Mouse (Mus musculus): ENCODE results near the gene Med15. TPM values are rescaled to one million over a fixed set of nuclear protein-coding genes. Genes with fewer than 3 reads are reported as not detected.

The Med15 gene
- polyA plus RNA-seq, 1 experiment from 2014 or later: 42.0 TPM

GRCm38 (mm10) chr16:17759813-17760321, 27.2 kb upstream of the Med15 start:
- ATAC-seq (ENCODE audit: low FRiP score) (peak; percentile 74), DNase-seq (ENCODE audit: low spot score) (peak; percentile 44)
- peaks cover 17% of the 10 kb centered on the region for H3K4me1 ChIP-seq (replicated peaks; ENCODE audit: control insufficient read depth, insufficient read depth, low read length)
- no peaks in the 10 kb centered on the region for H3K9me3 ChIP-seq (ENCODE audit: control insufficient read depth, low read length)
- H3K9ac ChIP-seq: peak overlapping the region; percentile 85
- H3K36me3 ChIP-seq (replicated peaks; ENCODE audit: control insufficient read depth, insufficient read depth): peaks cover 10% of the 10 kb centered on the region
- peak overlapping the region; percentile 56 for H3K4me3 ChIP-seq (replicated peaks; ENCODE audit: low read length)
- peak overlapping the region; percentile 64 for H3K27ac ChIP-seq
- H3K27me3 ChIP-seq (ENCODE audit: control insufficient read depth, insufficient read depth, low read length): 0 out of 2 replicates have a peak, but pooled peaks cover 6% of the 10 kb centered on the region
- WGBS: 1% methylated on average over 54 of the region's 54 CpGs
- H3K4me2 ChIP-seq (replicated peaks): peak overlapping the region; percentile 75

- ATAC-seq (ENCODE audit: low FRiP score): peak; percentile 93
- peak within 1 kb of the TSS; percentile 56 for H3K4me3 ChIP-seq (replicated peaks; ENCODE audit: low read length)
- H3K4me1 ChIP-seq (replicated peaks; ENCODE audit: control insufficient read depth, insufficient read depth, low read length): peaks cover 14% of the 10 kb centered on the region
- no peaks in the 10 kb centered on the region for H3K9me3 ChIP-seq (ENCODE audit: control insufficient read depth, low read length)
- peak; percentile 94 for DNase-seq (ENCODE audit: low spot score)
- H3K4me2 ChIP-seq (replicated peaks): peak within 1 kb of the TSS; percentile 75
- H3K9ac ChIP-seq: peak within 1 kb of the TSS; percentile 85
- peak within 1 kb of the TSS; percentile 64 for H3K27ac ChIP-seq
- WGBS: 2% methylated on average over 22 of the region's 28 CpGs
- H3K27me3 ChIP-seq (ENCODE audit: control insufficient read depth, insufficient read depth, low read length): 0 out of 2 replicates have a peak, but pooled peaks cover 6% of the 10 kb centered on the region
- H3K36me3 ChIP-seq (replicated peaks; ENCODE audit: control insufficient read depth, insufficient read depth): peaks cover 5% of the 10 kb centered on the region; the same call in 1 of the 2 replicates
These were observed 26.7 kb upstream of the Med15 start, which contains the start of gene Klhl22 for GRCm38 (mm10) chr16:17759344-17759773. TSS of gene Klhl22 (plus strand) at chr16:17759618.

GRCm38 (mm10) chr16:17758902-17759301, 26.2 kb upstream of the Med15 start:
- H3K4me1 ChIP-seq (replicated peaks; ENCODE audit: control insufficient read depth, insufficient read depth, low read length): peaks cover 11% of the 10 kb centered on the region
- H3K9ac ChIP-seq: peak overlapping the region; percentile 85
- WGBS: 58% methylated on average over 9 of the region's 9 CpGs
- H3K27ac ChIP-seq: peak overlapping the region; percentile 62; the same call in 1 of the 2 replicates
- 0 out of 2 replicates have a peak, but pooled peaks cover under 1% of the 10 kb centered on the region for H3K36me3 ChIP-seq (replicated peaks; ENCODE audit: control insufficient read depth, insufficient read depth)
- no peaks in the 10 kb centered on the region for H3K9me3 ChIP-seq (ENCODE audit: control insufficient read depth, low read length)
- DNase-seq (ENCODE audit: low spot score) (no peak), ATAC-seq (ENCODE audit: low FRiP score) (no peak)
- H3K4me2 ChIP-seq (replicated peaks): peak overlapping the region; percentile 75
- H3K27me3 ChIP-seq (ENCODE audit: control insufficient read depth, insufficient read depth, low read length): 0 out of 2 replicates have a peak, but pooled peaks cover 6% of the 10 kb centered on the region
- peak overlapping the region; percentile 56 for H3K4me3 ChIP-seq (replicated peaks; ENCODE audit: low read length)

DNA sequence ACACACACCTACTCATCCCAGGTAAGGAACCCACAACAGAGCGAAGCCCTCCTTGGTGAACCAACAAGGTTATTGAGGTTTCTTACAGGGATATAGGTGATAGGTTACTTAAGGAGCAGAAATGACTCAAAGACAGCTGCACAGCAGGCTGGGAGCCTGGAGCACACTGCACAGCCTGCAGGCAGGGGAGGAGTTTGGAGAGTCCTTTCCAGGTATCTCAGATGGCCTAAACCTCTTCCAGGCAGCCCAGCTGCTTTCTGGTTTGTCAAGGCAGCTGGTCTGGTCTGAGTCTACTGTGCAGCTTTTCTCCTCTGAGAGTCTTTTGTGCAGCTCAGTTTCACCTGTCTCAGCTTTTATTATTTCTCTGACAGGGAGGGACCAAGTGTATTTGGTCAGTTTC, 25.1 kb upstream of the Med15 start:
- Histone ChIP-seq H3K4me1 (replicated peaks; ENCODE audit: control insufficient read depth, insufficient read depth, low read length) (peaks cover 11% of the 10 kb centered on the region), H3K27me3 (ENCODE audit: control insufficient read depth, insufficient read depth, low read length) (0 out of 2 replicates have a peak, but pooled peaks cover 6% of the 10 kb centered on the region), H3K4me2 (replicated peaks) (no peak overlapping the region), H3K9ac (no peak overlapping the region), H3K9me3 (ENCODE audit: control insufficient read depth, low read length) (no peaks in the 10 kb centered on the region), H3K27ac (no peak overlapping the region), H3K36me3 (replicated peaks; ENCODE audit: control insufficient read depth, insufficient read depth) (no peaks in the 10 kb centered on the region), H3K4me3 (replicated peaks; ENCODE audit: low read length) (no peak overlapping the region)
- DNase-seq (ENCODE audit: low spot score) (no peak), ATAC-seq (ENCODE audit: low FRiP score) (no peak)
- 93% methylated on average over 1 of the region's 1 CpGs for WGBS

- Histone ChIP-seq H3K9me3 (ENCODE audit: control insufficient read depth, low read length) (no peaks in the 10 kb centered on the region), H3K4me2 (replicated peaks) (no peak overlapping the region), H3K4me3 (replicated peaks; ENCODE audit: low read length) (no peak overlapping the region), H3K9ac (no peak overlapping the region), H3K27ac (no peak overlapping the region), H3K36me3 (replicated peaks; ENCODE audit: control insufficient read depth, insufficient read depth) (no peaks in the 10 kb centered on the region), H3K4me1 (replicated peaks; ENCODE audit: control insufficient read depth, insufficient read depth, low read length) (no peaks in the 10 kb centered on the region; the same call in 1 of the 2 replicates), H3K27me3 (ENCODE audit: control insufficient read depth, insufficient read depth, low read length) (0 out of 2 replicates have a peak, but pooled peaks cover 6% of the 10 kb centered on the region)
- ATAC-seq (ENCODE audit: low FRiP score) (no peak), DNase-seq (ENCODE audit: low spot score) (no peak)
- 46% methylated on average over 1 of the region's 1 CpGs for WGBS
These were observed 21.0 kb upstream of the Med15 start for GRCm38 (mm10) chr16:17753686-17754085.

DNA sequence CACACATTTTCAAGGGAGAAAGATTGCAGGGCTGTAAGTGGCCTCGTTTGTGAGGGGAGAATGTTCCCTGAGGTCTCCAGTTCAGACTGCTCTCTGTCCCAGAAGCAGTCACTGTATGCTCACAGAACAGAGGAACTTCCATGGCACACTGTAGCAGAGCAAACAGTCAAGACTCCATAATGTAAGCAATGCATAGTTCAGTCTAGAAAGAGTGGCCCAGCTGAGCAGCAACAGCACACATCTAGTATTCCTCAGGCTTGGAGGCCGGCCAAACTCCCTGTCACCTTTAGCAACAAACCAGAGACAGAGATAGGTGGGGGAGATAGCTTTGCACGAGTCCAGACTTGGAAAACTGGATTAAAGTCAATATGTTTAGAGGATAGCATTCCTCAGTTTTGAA, 20.3 kb upstream of the Med15 start:
- Histone ChIP-seq H3K4me3 (replicated peaks; ENCODE audit: low read length) (no peak overlapping the region), H3K4me2 (replicated peaks) (no peak overlapping the region), H3K36me3 (replicated peaks; ENCODE audit: control insufficient read depth, insufficient read depth) (no peaks in the 10 kb centered on the region), H3K27ac (no peak overlapping the region), H3K4me1 (replicated peaks; ENCODE audit: control insufficient read depth, insufficient read depth, low read length) (no peaks in the 10 kb centered on the region), H3K9me3 (ENCODE audit: control insufficient read depth, low read length) (no peaks in the 10 kb centered on the region), H3K27me3 (ENCODE audit: control insufficient read depth, insufficient read depth, low read length) (0 out of 2 replicates have a peak, but pooled peaks cover 6% of the 10 kb centered on the region), H3K9ac (no peak overlapping the region)
- ATAC-seq (ENCODE audit: low FRiP score) (no peak), DNase-seq (ENCODE audit: low spot score) (no peak)
- 37% methylated on average over 3 of the region's 3 CpGs for WGBS

- ATAC-seq (ENCODE audit: low FRiP score) (no peak), DNase-seq (ENCODE audit: low spot score) (no peak)
- no peak overlapping the region for H3K4me2 ChIP-seq (replicated peaks)
- no peaks in the 10 kb centered on the region for H3K36me3 ChIP-seq (replicated peaks; ENCODE audit: control insufficient read depth, insufficient read depth)
- H3K9me3 ChIP-seq (ENCODE audit: control insufficient read depth, low read length): no peaks in the 10 kb centered on the region
- H3K4me1 ChIP-seq (replicated peaks; ENCODE audit: control insufficient read depth, insufficient read depth, low read length): no peaks in the 10 kb centered on the region
- H3K4me3 ChIP-seq (replicated peaks; ENCODE audit: low read length): no peak overlapping the region
- H3K27ac ChIP-seq: no peak overlapping the region
- WGBS: 77% methylated on average over 2 of the region's 2 CpGs
- no peaks in the 10 kb centered on the region for H3K27me3 ChIP-seq (ENCODE audit: control insufficient read depth, insufficient read depth, low read length)
- no peak overlapping the region for H3K9ac ChIP-seq
These were observed 12.4 kb upstream of the Med15 start for GRCm38 (mm10) chr16:17745067-17745466.

DNA sequence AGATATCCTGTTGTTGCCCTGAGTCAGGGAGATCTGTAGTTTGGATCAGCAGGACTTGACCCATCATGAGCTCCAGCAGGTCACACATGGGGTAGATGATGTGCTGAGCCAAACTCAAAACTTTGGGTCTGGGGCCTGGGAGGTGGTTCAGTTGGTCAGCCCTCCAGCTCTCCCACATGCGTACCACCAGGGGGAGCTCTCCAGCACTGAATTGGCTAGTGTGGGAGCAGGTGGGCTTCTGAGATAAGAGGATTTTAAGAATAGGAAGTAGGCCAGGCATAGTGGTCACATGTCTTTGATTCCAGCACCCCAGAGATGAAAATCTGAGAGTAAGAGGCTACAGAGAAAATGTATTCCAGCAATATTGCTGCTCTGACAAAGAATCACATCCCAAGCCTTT, 11.8 kb upstream of the Med15 start:
- H3K4me3 ChIP-seq (replicated peaks; ENCODE audit: low read length): no peak overlapping the region
- no peaks in the 10 kb centered on the region for H3K36me3 ChIP-seq (replicated peaks; ENCODE audit: control insufficient read depth, insufficient read depth)
- WGBS: 11% methylated on average over 1 of the region's 1 CpGs
- no peak overlapping the region for H3K27ac ChIP-seq
- H3K27me3 ChIP-seq (ENCODE audit: control insufficient read depth, insufficient read depth, low read length): no peaks in the 10 kb centered on the region
- no peak overlapping the region for H3K4me2 ChIP-seq (replicated peaks)
- H3K4me1 ChIP-seq (replicated peaks; ENCODE audit: control insufficient read depth, insufficient read depth, low read length): no peaks in the 10 kb centered on the region
- no peak for ATAC-seq (ENCODE audit: low FRiP score)
- H3K9ac ChIP-seq: no peak overlapping the region
- DNase-seq (ENCODE audit: low spot score): no peak
- H3K9me3 ChIP-seq (ENCODE audit: control insufficient read depth, low read length): no peaks in the 10 kb centered on the region

DNA sequence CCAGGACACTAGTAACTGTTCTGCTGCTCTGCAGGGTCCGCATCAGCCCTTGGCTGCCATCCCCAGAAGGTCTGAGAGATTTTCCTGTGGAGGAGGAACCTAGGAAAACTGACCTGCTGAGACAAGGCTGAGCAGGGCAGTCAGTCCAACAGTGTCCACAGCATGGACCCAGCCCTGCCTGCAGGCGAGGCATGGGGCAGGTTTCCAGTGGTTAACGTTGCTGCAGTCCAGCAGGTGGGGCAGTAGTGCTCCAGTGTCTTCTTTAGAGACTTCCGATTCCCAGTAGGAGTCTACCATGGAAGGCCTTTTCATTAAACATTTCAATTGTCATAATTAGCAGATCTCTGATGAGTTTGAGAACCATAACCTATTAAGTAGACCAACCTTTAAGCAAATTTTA, 10.6 kb upstream of the Med15 start:
- no peaks in the 10 kb centered on the region for H3K4me1 ChIP-seq (replicated peaks; ENCODE audit: control insufficient read depth, insufficient read depth, low read length)
- 47% methylated on average over 4 of the region's 4 CpGs for WGBS
- ATAC-seq (ENCODE audit: low FRiP score): no peak

More for the DNA sequence above, 10.6 kb upstream of the Med15 start:
- Histone ChIP-seq H3K9ac (no peak overlapping the region), H3K4me2 (replicated peaks) (no peak overlapping the region), H3K27me3 (ENCODE audit: control insufficient read depth, insufficient read depth, low read length) (no peaks in the 10 kb centered on the region), H3K36me3 (replicated peaks; ENCODE audit: control insufficient read depth, insufficient read depth) (no peaks in the 10 kb centered on the region), H3K4me3 (replicated peaks; ENCODE audit: low read length) (no peak overlapping the region), H3K27ac (no peak overlapping the region), H3K9me3 (ENCODE audit: control insufficient read depth, low read length) (no peaks in the 10 kb centered on the region)
- DNase-seq (ENCODE audit: low spot score): no peak

All from hindbrain, embryonic 14.5 days (tissue).